Mouse (Mus musculus): ENCODE measurements around the gene Med14. TPM values are rescaled to one million over a fixed set of nuclear protein-coding genes. Genes with fewer than 3 reads are reported as not detected.

The Med14 gene
- polyA plus RNA-seq, 1 experiment from 2014 or later: 5.7 TPM

- H3K4me3 ChIP-seq (ENCODE audit: low read depth, low read length): peak overlapping the region; percentile 63; the same call in 1 of the 2 replicates
- no peak overlapping the region for H3K27ac ChIP-seq (ENCODE audit: low read depth, low read length)
- no peak for TF ChIP-seq CTCF (IDR thresholded peaks at IDR 0.05; ENCODE audit: low read depth)
- no peak for ATAC-seq
- no peaks in the 10 kb centered on the region for H3K27me3 ChIP-seq (replicated peaks; ENCODE audit: control insufficient read depth, insufficient read depth, low read length)
- no peaks in the 10 kb centered on the region for H3K36me3 ChIP-seq (ENCODE audit: control insufficient read depth, insufficient read depth)
- no peak overlapping the region for H3K9ac ChIP-seq (ENCODE audit: low read depth, low read length)
- peak overlapping the region; percentile 62; the same call in 1 of the 2 replicates for H3K4me2 ChIP-seq (replicated peaks; ENCODE audit: low read depth)
- no peaks in the 10 kb centered on the region for H3K4me1 ChIP-seq (replicated peaks; ENCODE audit: control insufficient read depth, insufficient read depth, low read length)
- no peaks in the 10 kb centered on the region for H3K9me3 ChIP-seq (ENCODE audit: control insufficient read depth)
- 47% methylated on average over 5 of the region's 5 CpGs for WGBS
These were observed 2.2 kb downstream of the Med14 start for GRCm38 (mm10) chrX:12759625-12760024.

- TF ChIP-seq CTCF (IDR thresholded peaks at IDR 0.05; ENCODE audit: low read depth): no peak
- Histone ChIP-seq H3K27me3 (replicated peaks; ENCODE audit: control insufficient read depth, insufficient read depth, low read length) (no peaks in the 10 kb centered on the region), H3K9ac (ENCODE audit: low read depth, low read length) (no peak overlapping the region), H3K9me3 (ENCODE audit: control insufficient read depth) (no peaks in the 10 kb centered on the region), H3K4me1 (replicated peaks; ENCODE audit: control insufficient read depth, insufficient read depth, low read length) (no peaks in the 10 kb centered on the region), H3K4me3 (ENCODE audit: low read depth, low read length) (no peak overlapping the region), H3K4me2 (replicated peaks; ENCODE audit: low read depth) (no peak overlapping the region), H3K36me3 (ENCODE audit: control insufficient read depth, insufficient read depth) (no peaks in the 10 kb centered on the region), H3K27ac (ENCODE audit: low read depth, low read length) (no peak overlapping the region)
- no peak for ATAC-seq
- 83% methylated on average over 4 of the region's 4 CpGs for WGBS
These were observed 14.0 kb downstream of the Med14 start for GRCm38 (mm10) chrX:12747886-12748285.

- no peak for TF ChIP-seq CTCF (IDR thresholded peaks at IDR 0.05; ENCODE audit: low read depth)
These were observed 15.1 kb downstream of the Med14 start for GRCm38 (mm10) chrX:12746729-12747128.

GRCm38 (mm10) chrX:12740396-12740795 is 21.5 kb downstream of the Med14 start:
- no peak overlapping the region for H3K4me3 ChIP-seq (ENCODE audit: low read depth, low read length)
- TF ChIP-seq CTCF (IDR thresholded peaks at IDR 0.05; ENCODE audit: low read depth): no peak
- ATAC-seq: no peak

More at GRCm38 (mm10) chrX:12746729-12747128, 15.1 kb downstream of the Med14 start:
- no peak overlapping the region for H3K4me2 ChIP-seq (replicated peaks; ENCODE audit: low read depth)
- no peaks in the 10 kb centered on the region for H3K36me3 ChIP-seq (ENCODE audit: control insufficient read depth, insufficient read depth)
- 88% methylated on average over 3 of the region's 3 CpGs for WGBS
- H3K27ac ChIP-seq (ENCODE audit: low read depth, low read length): no peak overlapping the region
- no peak overlapping the region for H3K4me3 ChIP-seq (ENCODE audit: low read depth, low read length)
- no peaks in the 10 kb centered on the region for H3K9me3 ChIP-seq (ENCODE audit: control insufficient read depth)
- H3K4me1 ChIP-seq (replicated peaks; ENCODE audit: control insufficient read depth, insufficient read depth, low read length): no peaks in the 10 kb centered on the region
- H3K9ac ChIP-seq (ENCODE audit: low read depth, low read length): no peak overlapping the region
- H3K27me3 ChIP-seq (replicated peaks; ENCODE audit: control insufficient read depth, insufficient read depth, low read length): no peaks in the 10 kb centered on the region
- no peak for ATAC-seq

GRCm38 (mm10) chrX:12716036-12716435 is 45.8 kb downstream of the Med14 start:
- ATAC-seq: no peak
- H3K9me3 ChIP-seq (ENCODE audit: control insufficient read depth): no peaks in the 10 kb centered on the region
- no peaks in the 10 kb centered on the region for H3K4me1 ChIP-seq (replicated peaks; ENCODE audit: control insufficient read depth, insufficient read depth, low read length)
- H3K4me3 ChIP-seq (ENCODE audit: low read depth, low read length): no peak overlapping the region
- no peak overlapping the region for H3K27ac ChIP-seq (ENCODE audit: low read depth, low read length)
- no peaks in the 10 kb centered on the region for H3K36me3 ChIP-seq (ENCODE audit: control insufficient read depth, insufficient read depth)
- H3K9ac ChIP-seq (ENCODE audit: low read depth, low read length): no peak overlapping the region
- no peak overlapping the region for H3K4me2 ChIP-seq (replicated peaks; ENCODE audit: low read depth)
- H3K27me3 ChIP-seq (replicated peaks; ENCODE audit: control insufficient read depth, insufficient read depth, low read length): no peaks in the 10 kb centered on the region
- 86% methylated on average over 4 of the region's 4 CpGs for WGBS
- TF ChIP-seq CTCF (IDR thresholded peaks at IDR 0.05; ENCODE audit: low read depth): no peak

More at GRCm38 (mm10) chrX:12740396-12740795, 21.5 kb downstream of the Med14 start:
- Histone ChIP-seq H3K9ac (ENCODE audit: low read depth, low read length) (no peak overlapping the region), H3K4me1 (replicated peaks; ENCODE audit: control insufficient read depth, insufficient read depth, low read length) (no peaks in the 10 kb centered on the region), H3K36me3 (ENCODE audit: control insufficient read depth, insufficient read depth) (no peaks in the 10 kb centered on the region), H3K27ac (ENCODE audit: low read depth, low read length) (no peak overlapping the region), H3K27me3 (replicated peaks; ENCODE audit: control insufficient read depth, insufficient read depth, low read length) (no peaks in the 10 kb centered on the region), H3K4me2 (replicated peaks; ENCODE audit: low read depth) (no peak overlapping the region), H3K9me3 (ENCODE audit: control insufficient read depth) (no peaks in the 10 kb centered on the region)

- H3K4me1 ChIP-seq (replicated peaks; ENCODE audit: control insufficient read depth, insufficient read depth, low read length): no peaks in the 10 kb centered on the region
- no peak overlapping the region for H3K4me2 ChIP-seq (replicated peaks; ENCODE audit: low read depth)
These were observed 48.1 kb downstream of the Med14 start for GRCm38 (mm10) chrX:12713796-12714195.

GRCm38 (mm10) chrX:12686910-12687309 is 75.0 kb downstream of the Med14 start:
- Histone ChIP-seq H3K27me3 (replicated peaks; ENCODE audit: control insufficient read depth, insufficient read depth, low read length) (no peaks in the 10 kb centered on the region), H3K4me1 (replicated peaks; ENCODE audit: control insufficient read depth, insufficient read depth, low read length) (no peaks in the 10 kb centered on the region), H3K4me3 (ENCODE audit: low read depth, low read length) (no peak overlapping the region), H3K9me3 (ENCODE audit: control insufficient read depth) (no peaks in the 10 kb centered on the region), H3K36me3 (ENCODE audit: control insufficient read depth, insufficient read depth) (peaks cover 5% of the 10 kb centered on the region; the same call in 1 of the 2 replicates), H3K4me2 (replicated peaks; ENCODE audit: low read depth) (no peak overlapping the region), H3K27ac (ENCODE audit: low read depth, low read length) (no peak overlapping the region), H3K9ac (ENCODE audit: low read depth, low read length) (no peak overlapping the region)
- no peak for TF ChIP-seq CTCF (IDR thresholded peaks at IDR 0.05; ENCODE audit: low read depth)
- ATAC-seq: no peak
- 76% methylated on average over 8 of the region's 8 CpGs for WGBS

More at GRCm38 (mm10) chrX:12713796-12714195, 48.1 kb downstream of the Med14 start:
- Histone ChIP-seq H3K9ac (ENCODE audit: low read depth, low read length) (no peak overlapping the region), H3K27ac (ENCODE audit: low read depth, low read length) (no peak overlapping the region), H3K36me3 (ENCODE audit: control insufficient read depth, insufficient read depth) (no peaks in the 10 kb centered on the region), H3K27me3 (replicated peaks; ENCODE audit: control insufficient read depth, insufficient read depth, low read length) (no peaks in the 10 kb centered on the region), H3K9me3 (ENCODE audit: control insufficient read depth) (no peaks in the 10 kb centered on the region), H3K4me3 (ENCODE audit: low read depth, low read length) (no peak overlapping the region)
- no peak for ATAC-seq
- no peak for TF ChIP-seq CTCF (IDR thresholded peaks at IDR 0.05; ENCODE audit: low read depth)
- WGBS: 90% methylated on average over 7 of the region's 7 CpGs

Measured in intestine, postnatal 0 days (tissue).